Mouse (Mus musculus): ENCODE data around the gene Aurkb. TPM values are rescaled to one million over a fixed set of nuclear protein-coding genes. Genes with fewer than 3 reads are reported as not detected.

The Aurkb gene
- polyA plus RNA-seq, 1 experiment: 44.0 TPM

- TF ChIP-seq CTCF (IDR thresholded peaks at IDR 0.05; ENCODE audit: borderline replicate concordance, insufficient read depth, low read length): no peak
- no peak; the same call in 1 of the 2 replicates for TF ChIP-seq POLR2A (IDR thresholded peaks at IDR 0.05; ENCODE audit: low read depth, low read length)
Measured at GRCm38 (mm10) chr11:69063413-69064201, 18.2 kb downstream of the Aurkb start.

DNA sequence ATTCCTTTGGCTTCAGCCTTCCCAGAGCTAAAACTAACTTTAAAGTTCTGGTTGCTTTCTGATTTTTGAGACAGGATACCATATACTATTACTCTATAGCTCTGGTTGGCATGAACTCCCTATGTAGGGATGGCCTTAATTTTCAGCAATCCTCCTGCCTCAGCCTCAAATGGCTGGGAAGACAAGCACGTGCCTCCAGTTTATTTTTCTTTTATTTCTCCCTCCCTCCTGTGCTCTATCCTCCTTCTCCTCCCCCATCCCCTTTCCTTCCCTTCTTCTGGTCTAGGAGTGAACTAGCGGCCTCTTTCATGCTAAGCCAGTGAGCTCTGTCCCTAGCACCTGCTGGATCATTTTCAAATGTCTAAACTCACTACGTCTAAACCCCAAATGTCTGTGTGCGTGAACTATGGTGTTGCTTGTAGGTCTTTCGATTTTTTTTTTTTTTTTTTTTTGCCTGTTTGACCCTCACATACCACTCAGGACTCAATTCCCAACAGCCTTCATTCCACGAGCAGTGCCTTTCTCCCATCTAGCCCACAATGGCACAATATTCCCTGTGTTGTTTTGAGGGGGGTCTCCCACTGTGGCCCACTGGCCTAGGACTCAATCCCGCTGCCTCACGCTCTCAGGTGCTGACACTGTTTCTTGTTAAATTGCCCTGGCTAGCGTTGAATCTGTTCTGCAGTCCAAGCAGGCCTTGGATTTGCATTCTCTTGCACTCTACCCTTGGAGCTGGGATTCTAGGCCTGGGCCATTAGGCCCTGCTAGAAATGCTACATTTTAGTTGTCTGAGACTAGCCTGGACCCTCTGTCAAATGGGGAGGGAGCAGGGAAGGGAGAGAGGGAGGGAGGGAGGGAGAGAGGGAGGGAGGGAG, 19.0 kb downstream of the Aurkb start:
- no peak for TF ChIP-seq POLR2A (IDR thresholded peaks at IDR 0.05; ENCODE audit: low read depth, low read length)
- TF ChIP-seq CTCF (IDR thresholded peaks at IDR 0.05; ENCODE audit: borderline replicate concordance, insufficient read depth, low read length): no peak
- Histone ChIP-seq H3K27ac (ENCODE audit: insufficient read depth, low read length) (peak overlapping the region; percentile 16; the same call in 1 of the 2 replicates), H3K4me3 (ENCODE audit: insufficient read depth, low read length) (peak overlapping the region; percentile 96), H3K4me1 (ENCODE audit: control insufficient read depth, insufficient read depth, low read length) (peaks cover 9% of the 10 kb centered on the region; the same call in 1 of the 2 replicates)

More at GRCm38 (mm10) chr11:69063413-69064201, 18.2 kb downstream of the Aurkb start:
- peak overlapping the region; percentile 96 for H3K4me3 ChIP-seq (ENCODE audit: insufficient read depth, low read length)
- peak overlapping the region; percentile 16 for H3K27ac ChIP-seq (ENCODE audit: insufficient read depth, low read length)
- H3K4me1 ChIP-seq (ENCODE audit: control insufficient read depth, insufficient read depth, low read length): peaks cover 9% of the 10 kb centered on the region; the same call in 1 of the 2 replicates

- TF ChIP-seq POLR2A (IDR thresholded peaks at IDR 0.05; ENCODE audit: low read depth, low read length) (no peak), CTCF (IDR thresholded peaks at IDR 0.05; ENCODE audit: borderline replicate concordance, insufficient read depth, low read length) (no peak)
- no peak overlapping the region for H3K27ac ChIP-seq (ENCODE audit: insufficient read depth, low read length)
- H3K4me3 ChIP-seq (ENCODE audit: insufficient read depth, low read length): no peak overlapping the region
- peaks cover 9% of the 10 kb centered on the region; the same call in 1 of the 2 replicates for H3K4me1 ChIP-seq (ENCODE audit: control insufficient read depth, insufficient read depth, low read length)
Measured at GRCm38 (mm10) chr11:69065394-69065925, 20.0 kb downstream of the Aurkb start.

DNA sequence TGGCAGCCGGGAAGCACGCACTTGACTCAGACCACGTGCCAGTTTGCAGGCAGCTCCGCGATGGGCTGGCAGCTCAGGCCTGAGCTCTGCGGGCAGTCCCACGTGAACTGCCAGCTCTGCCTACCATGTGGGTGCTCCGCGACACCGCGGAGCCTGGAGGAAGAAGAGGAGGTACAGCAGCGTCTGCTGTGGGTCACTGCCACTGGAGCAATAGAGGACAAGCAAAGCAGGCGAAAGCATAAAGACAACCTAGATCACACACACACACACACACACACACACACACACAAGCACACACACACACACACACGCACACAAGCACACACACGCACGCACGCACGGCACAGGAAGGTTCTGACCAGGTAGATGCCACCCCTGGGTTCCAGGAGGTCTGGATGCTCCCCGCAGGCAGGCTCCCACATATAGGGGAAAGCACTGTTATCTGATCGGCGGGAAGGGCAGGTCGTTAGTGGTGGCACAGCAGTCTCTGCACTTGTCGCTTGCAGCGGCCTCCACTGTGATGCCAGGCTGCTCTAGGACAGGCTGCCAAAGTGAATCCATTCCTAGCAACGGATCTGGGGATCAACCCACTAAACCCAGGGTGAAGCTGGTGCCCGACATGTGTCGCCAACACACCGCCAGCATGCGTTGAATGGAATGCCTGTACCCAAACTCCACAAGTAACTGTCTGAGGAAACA, 20.9 kb downstream of the Aurkb start:
- H3K4me1 ChIP-seq (ENCODE audit: control insufficient read depth, insufficient read depth, low read length): peaks cover 9% of the 10 kb centered on the region; the same call in 1 of the 2 replicates
- TF ChIP-seq POLR2A (IDR thresholded peaks at IDR 0.05; ENCODE audit: low read depth, low read length): no peak
- no peak for TF ChIP-seq CTCF (IDR thresholded peaks at IDR 0.05; ENCODE audit: borderline replicate concordance, insufficient read depth, low read length)
- no peak overlapping the region; the same call in 1 of the 2 replicates for H3K4me3 ChIP-seq (ENCODE audit: insufficient read depth, low read length)
- no peak overlapping the region for H3K27ac ChIP-seq (ENCODE audit: insufficient read depth, low read length)

- peaks cover 9% of the 10 kb centered on the region; the same call in 1 of the 2 replicates for H3K4me1 ChIP-seq (ENCODE audit: control insufficient read depth, insufficient read depth, low read length)
- H3K4me3 ChIP-seq (ENCODE audit: insufficient read depth, low read length): no peak overlapping the region
- 0 out of 2 replicates have a peak overlapping the region, but pooled peaks have one; percentile 16 for H3K27ac ChIP-seq (ENCODE audit: insufficient read depth, low read length)
- TF ChIP-seq CTCF (IDR thresholded peaks at IDR 0.05; ENCODE audit: borderline replicate concordance, insufficient read depth, low read length): peak; percentile 29; the same call in 1 of the 2 replicates
- TF ChIP-seq POLR2A (IDR thresholded peaks at IDR 0.05; ENCODE audit: low read depth, low read length): no peak
Measured at GRCm38 (mm10) chr11:69066956-69067355, 21.5 kb downstream of the Aurkb start.

DNA sequence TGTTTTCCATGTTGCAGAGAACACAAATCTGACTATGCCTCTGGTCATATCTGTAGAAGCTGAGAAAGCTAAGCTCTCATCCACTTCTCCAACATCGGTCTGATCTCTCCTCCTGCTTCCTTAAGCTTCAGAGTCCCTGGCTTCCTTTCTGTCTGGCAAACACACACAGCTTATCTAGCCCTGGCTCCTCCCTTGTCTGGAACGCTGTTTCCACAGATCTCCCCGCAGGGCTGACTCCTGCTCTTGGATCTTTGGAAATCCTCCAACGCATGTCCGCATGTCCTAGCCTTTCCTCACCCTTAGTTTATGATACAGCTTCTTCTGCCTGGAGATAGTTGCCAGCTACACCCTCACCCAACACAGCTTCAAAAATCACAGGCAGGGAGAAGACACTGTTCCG, 22.2 kb downstream of the Aurkb start:
- TF ChIP-seq CTCF (IDR thresholded peaks at IDR 0.05; ENCODE audit: borderline replicate concordance, insufficient read depth, low read length) (no peak), POLR2A (IDR thresholded peaks at IDR 0.05; ENCODE audit: low read depth, low read length) (no peak)
- 0 out of 2 replicates have a peak overlapping the region, but pooled peaks have one; percentile 16 for H3K27ac ChIP-seq (ENCODE audit: insufficient read depth, low read length)

GRCm38 (mm10) chr11:69070093-69070492, 24.6 kb downstream of the Aurkb start:
- H3K4me3 ChIP-seq (ENCODE audit: insufficient read depth, low read length): peak overlapping the region; percentile 84
- H3K27ac ChIP-seq (ENCODE audit: insufficient read depth, low read length): peak overlapping the region; percentile 86
- peaks cover 9% of the 10 kb centered on the region; the same call in 1 of the 2 replicates for H3K4me1 ChIP-seq (ENCODE audit: control insufficient read depth, insufficient read depth, low read length)
- TF ChIP-seq CTCF (IDR thresholded peaks at IDR 0.05; ENCODE audit: borderline replicate concordance, insufficient read depth, low read length) (no peak), POLR2A (IDR thresholded peaks at IDR 0.05; ENCODE audit: low read depth, low read length) (no peak)

More for the DNA sequence above, 22.2 kb downstream of the Aurkb start:
- H3K4me3 ChIP-seq (ENCODE audit: insufficient read depth, low read length): no peak overlapping the region
- H3K4me1 ChIP-seq (ENCODE audit: control insufficient read depth, insufficient read depth, low read length): peaks cover 9% of the 10 kb centered on the region; the same call in 1 of the 2 replicates

DNA sequence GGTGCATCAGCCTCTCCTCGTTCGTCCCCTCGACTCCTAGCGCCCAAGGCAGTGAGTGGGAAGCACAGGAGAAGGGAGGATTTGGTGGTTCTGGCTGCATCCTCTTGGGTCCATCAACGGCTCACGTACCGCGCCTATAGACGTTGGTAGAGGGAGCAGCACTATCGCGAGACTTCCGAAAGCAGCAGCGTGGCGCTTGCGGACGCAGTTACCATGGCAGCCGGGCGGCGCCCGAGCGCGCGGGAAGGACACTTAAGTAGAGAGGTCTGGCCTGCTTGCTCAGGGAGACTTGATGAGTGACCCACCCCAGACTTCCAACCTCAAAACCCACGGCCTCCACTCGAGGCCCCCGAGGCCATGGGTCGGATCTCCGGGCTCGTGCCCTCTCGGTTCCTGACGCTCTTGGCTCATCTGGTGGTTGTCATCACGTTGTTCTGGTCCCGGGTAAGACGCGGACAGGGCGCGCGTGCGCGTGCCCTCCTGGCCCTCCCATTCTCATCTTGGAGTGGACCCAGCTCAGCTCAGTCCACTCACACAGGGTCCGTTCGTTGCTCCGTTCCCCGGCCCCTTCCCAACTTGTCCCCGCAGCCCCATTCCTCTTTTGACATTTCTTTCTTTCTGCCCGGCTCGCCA, 25.3 kb downstream of the Aurkb start, which contains the start of gene Tmem107:
Tmem107 (plus strand) TSS at position 217 of the 633 bp plus-strand sequence.
- Histone ChIP-seq H3K27ac (ENCODE audit: insufficient read depth, low read length) (peak within 1 kb of the TSS; percentile 86), H3K4me1 (ENCODE audit: control insufficient read depth, insufficient read depth, low read length) (peaks cover 9% of the 10 kb centered on the region; the same call in 1 of the 2 replicates), H3K4me3 (ENCODE audit: insufficient read depth, low read length) (peak within 1 kb of the TSS; percentile 84)
- TF ChIP-seq CTCF (IDR thresholded peaks at IDR 0.05; ENCODE audit: borderline replicate concordance, insufficient read depth, low read length): no peak
- peak; percentile 99 for TF ChIP-seq POLR2A (IDR thresholded peaks at IDR 0.05; ENCODE audit: low read depth, low read length)

Data from embryonic fibroblast, embryonic 13.5 days (primary cell).